Mouse (Mus musculus): Measurements from ENCODE around the gene Habp2. TPM values are rescaled to one million over a fixed set of nuclear protein-coding genes. Genes with fewer than 3 reads are reported as not detected.

Habp2 gene
- polyA plus RNA-seq, 2 experiments: 38.0 to 42.4 TPM

DNA sequence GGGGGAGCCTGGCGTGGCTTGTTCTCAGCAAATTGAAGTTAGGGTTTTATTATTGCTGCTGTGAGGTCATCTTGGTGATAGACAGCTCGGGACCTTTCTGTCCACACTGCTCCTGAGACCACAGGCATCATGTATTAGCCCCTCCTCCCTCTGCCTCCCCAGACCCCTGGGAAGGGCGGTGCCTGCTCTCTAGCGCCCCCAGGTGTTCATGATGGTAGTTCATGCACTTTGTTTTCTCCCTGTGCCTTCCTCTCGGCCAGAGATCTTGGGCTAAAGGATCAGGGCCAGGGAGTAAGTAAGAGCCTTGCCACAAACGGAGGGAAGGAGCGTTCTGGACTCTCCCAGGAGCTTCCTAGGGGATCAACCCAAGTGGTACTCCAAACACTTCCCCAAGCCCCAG lies 32.2 kb upstream of the Habp2 start:
- no peaks in the 10 kb centered on the region for H3K4me1 ChIP-seq (replicated peaks; ENCODE audit: control insufficient read depth in 2 of 2, insufficient read depth in 2 of 2, low read length in 1 of 2)
- ATAC-seq (ENCODE audit: insufficient read depth) (no peak), DNase-seq (ENCODE audit: low read depth in 3 of 3, low spot score in 3 of 3) (no peak)
- no peaks in the 10 kb centered on the region for H3K36me3 ChIP-seq (replicated peaks; ENCODE audit: control insufficient read depth, insufficient read depth, low read depth)
- H3K4me2 ChIP-seq (ENCODE audit: low read depth): no peak overlapping the region
- no peak overlapping the region for H3K27ac ChIP-seq
- TF ChIP-seq EP300 (IDR thresholded peaks at IDR 0.05; ENCODE audit: low read depth) (no peak), CTCF (IDR thresholded peaks at IDR 0.05; ENCODE audit: low read depth) (peak; percentile 75)
- H3K9me3 ChIP-seq (ENCODE audit: control insufficient read depth, low read length): no peaks in the 10 kb centered on the region
- H3K4me3 ChIP-seq (ENCODE audit: insufficient read depth in 1 of 2, low read depth in 2 of 2, low read length in 2 of 2): no peak overlapping the region
- H3K27me3 ChIP-seq (ENCODE audit: control insufficient read depth, insufficient read depth, low read length): no peaks in the 10 kb centered on the region
- no peak overlapping the region for H3K9ac ChIP-seq (replicated peaks)
- WGBS (ENCODE audit: insufficient replicate concordance): 40% methylated on average over 7 of the region's 7 CpGs

DNA sequence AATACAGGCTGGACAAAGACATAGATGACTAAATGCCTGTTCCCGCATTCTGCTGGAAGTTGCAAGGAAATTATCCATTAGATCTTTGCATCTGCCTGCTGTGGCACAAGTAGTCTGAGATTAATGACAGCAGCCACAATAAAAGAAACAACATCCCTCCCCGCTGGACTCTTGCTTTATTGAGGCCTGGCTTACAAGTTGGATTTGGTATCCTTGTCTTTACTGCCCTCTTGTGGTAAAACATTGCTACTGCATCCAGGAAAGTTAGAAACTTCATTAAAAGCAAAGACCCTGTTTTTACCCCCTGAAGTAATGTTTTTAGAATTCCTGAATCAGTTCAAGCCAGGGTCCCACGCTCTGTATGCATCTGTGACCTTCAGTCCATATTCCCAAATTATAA lies 31.4 kb upstream of the Habp2 start:
- peak; percentile 80 for TF ChIP-seq CTCF (IDR thresholded peaks at IDR 0.05; ENCODE audit: low read depth)
- TF ChIP-seq EP300 (IDR thresholded peaks at IDR 0.05; ENCODE audit: low read depth): no peak
- ATAC-seq (ENCODE audit: insufficient read depth): no peak
- no peaks in the 10 kb centered on the region for H3K36me3 ChIP-seq (replicated peaks; ENCODE audit: control insufficient read depth, insufficient read depth, low read depth)
- no peak overlapping the region for H3K27ac ChIP-seq
- no peaks in the 10 kb centered on the region for H3K9me3 ChIP-seq (ENCODE audit: control insufficient read depth, low read length)
- H3K4me2 ChIP-seq (ENCODE audit: low read depth): no peak overlapping the region
- H3K4me3 ChIP-seq (ENCODE audit: insufficient read depth in 1 of 2, low read depth in 2 of 2, low read length in 2 of 2): no peak overlapping the region
- DNase-seq (ENCODE audit: low read depth in 3 of 3, low spot score in 3 of 3): no peak
- H3K9ac ChIP-seq (replicated peaks): no peak overlapping the region
- no peaks in the 10 kb centered on the region for H3K27me3 ChIP-seq (ENCODE audit: control insufficient read depth, insufficient read depth, low read length)
- no peaks in the 10 kb centered on the region for H3K4me1 ChIP-seq (replicated peaks; ENCODE audit: control insufficient read depth in 2 of 2, insufficient read depth in 2 of 2, low read length in 1 of 2)
- WGBS (ENCODE audit: insufficient replicate concordance): 25% methylated on average over 3 of the region's 3 CpGs

DNA sequence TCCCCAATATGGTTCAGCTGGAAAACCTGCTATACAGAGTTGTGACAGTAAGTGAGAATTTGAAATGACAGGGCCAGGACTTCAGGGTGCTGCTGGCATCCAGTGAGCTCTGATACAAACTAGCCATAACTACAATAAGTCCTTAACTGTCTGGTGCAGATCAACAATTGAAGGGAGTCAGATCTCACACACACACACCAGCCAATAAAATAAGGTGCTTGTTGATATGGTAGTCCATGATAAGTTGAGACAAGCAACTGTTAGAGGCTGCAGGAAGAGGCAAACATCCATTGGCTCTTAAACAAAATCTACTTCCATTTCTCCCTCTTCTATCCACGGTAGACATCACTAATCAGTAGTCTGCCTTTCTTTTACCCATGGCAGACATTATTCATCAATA lies 30.7 kb upstream of the Habp2 start:
- Histone ChIP-seq H3K36me3 (replicated peaks; ENCODE audit: control insufficient read depth, insufficient read depth, low read depth) (no peaks in the 10 kb centered on the region), H3K4me2 (ENCODE audit: low read depth) (no peak overlapping the region), H3K27me3 (ENCODE audit: control insufficient read depth, insufficient read depth, low read length) (no peaks in the 10 kb centered on the region), H3K27ac (no peak overlapping the region), H3K4me3 (ENCODE audit: insufficient read depth in 1 of 2, low read depth in 2 of 2, low read length in 2 of 2) (no peak overlapping the region), H3K4me1 (replicated peaks; ENCODE audit: control insufficient read depth in 2 of 2, insufficient read depth in 2 of 2, low read length in 1 of 2) (no peaks in the 10 kb centered on the region), H3K9me3 (ENCODE audit: control insufficient read depth, low read length) (no peaks in the 10 kb centered on the region), H3K9ac (replicated peaks) (no peak overlapping the region)
- TF ChIP-seq EP300 (IDR thresholded peaks at IDR 0.05; ENCODE audit: low read depth) (no peak), CTCF (IDR thresholded peaks at IDR 0.05; ENCODE audit: low read depth) (no peak)
- whole genome bisulfite sequencing (ENCODE audit: insufficient replicate concordance): 12% methylated on average over 1 of the region's 1 CpGs
- DNase-seq (ENCODE audit: low read depth in 3 of 3, low spot score in 3 of 3) (no peak), ATAC-seq (ENCODE audit: insufficient read depth) (no peak)

GRCm38 (mm10) chr19:56256741-56257140 lies 30.2 kb upstream of the Habp2 start:
- no peaks in the 10 kb centered on the region for H3K36me3 ChIP-seq (replicated peaks; ENCODE audit: control insufficient read depth, insufficient read depth, low read depth)
- no peak overlapping the region for H3K4me2 ChIP-seq (ENCODE audit: low read depth)
- DNase-seq (ENCODE audit: low read depth in 3 of 3, low spot score in 3 of 3): no peak
- TF ChIP-seq CTCF (IDR thresholded peaks at IDR 0.05; ENCODE audit: low read depth) (no peak), EP300 (IDR thresholded peaks at IDR 0.05; ENCODE audit: low read depth) (no peak)
- H3K9ac ChIP-seq (replicated peaks): no peak overlapping the region
- H3K27ac ChIP-seq: no peak overlapping the region
- no peaks in the 10 kb centered on the region for H3K4me1 ChIP-seq (replicated peaks; ENCODE audit: control insufficient read depth in 2 of 2, insufficient read depth in 2 of 2, low read length in 1 of 2)
- H3K27me3 ChIP-seq (ENCODE audit: control insufficient read depth, insufficient read depth, low read length): no peaks in the 10 kb centered on the region
- no peak overlapping the region for H3K4me3 ChIP-seq (ENCODE audit: insufficient read depth in 1 of 2, low read depth in 2 of 2, low read length in 2 of 2)
- H3K9me3 ChIP-seq (ENCODE audit: control insufficient read depth, low read length): no peaks in the 10 kb centered on the region
- ATAC-seq (ENCODE audit: insufficient read depth): no peak
- WGBS (ENCODE audit: insufficient replicate concordance): no CpG with 5 or more reads among the region's 1 CpGs

DNA sequence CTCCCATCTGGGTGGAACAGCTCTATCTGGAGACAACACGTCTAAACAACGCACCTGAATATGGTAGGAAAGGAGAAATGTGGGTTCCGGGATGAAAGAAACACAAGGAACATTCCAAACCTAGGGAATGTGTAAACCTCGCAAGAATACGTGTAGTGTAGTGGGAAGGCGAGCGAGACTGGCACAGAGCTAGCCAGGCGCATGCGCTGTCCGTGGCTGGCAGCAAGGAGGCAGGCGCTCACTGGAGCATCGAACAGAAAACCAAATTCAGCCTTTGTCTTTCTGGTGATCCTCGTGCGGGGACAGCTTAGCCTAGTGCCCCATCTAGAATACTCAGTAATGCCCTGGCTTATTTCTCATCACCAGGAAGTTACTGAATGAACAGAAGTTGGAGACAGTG lies 23.2 kb upstream of the Habp2 start:
- no peak overlapping the region for H3K4me3 ChIP-seq (ENCODE audit: insufficient read depth in 1 of 2, low read depth in 2 of 2, low read length in 2 of 2)
- DNase-seq (ENCODE audit: low read depth in 3 of 3, low spot score in 3 of 3) (no peak), ATAC-seq (ENCODE audit: insufficient read depth) (no peak)
- H3K27ac ChIP-seq: no peak overlapping the region
- no peaks in the 10 kb centered on the region for H3K36me3 ChIP-seq (replicated peaks; ENCODE audit: control insufficient read depth, insufficient read depth, low read depth)
- no peak overlapping the region for H3K9ac ChIP-seq (replicated peaks)
- H3K9me3 ChIP-seq (ENCODE audit: control insufficient read depth, low read length): no peaks in the 10 kb centered on the region
- WGBS (ENCODE audit: insufficient replicate concordance): 58% methylated on average over 14 of the region's 14 CpGs
- H3K27me3 ChIP-seq (ENCODE audit: control insufficient read depth, insufficient read depth, low read length): no peaks in the 10 kb centered on the region
- no peak overlapping the region for H3K4me2 ChIP-seq (ENCODE audit: low read depth)
- H3K4me1 ChIP-seq (replicated peaks; ENCODE audit: control insufficient read depth in 2 of 2, insufficient read depth in 2 of 2, low read length in 1 of 2): peaks cover 0 to 6% of the 10 kb centered on the region in 2 experiments; a peak in 1 of 4 replicates
- TF ChIP-seq CTCF (IDR thresholded peaks at IDR 0.05; ENCODE audit: low read depth) (no peak), EP300 (IDR thresholded peaks at IDR 0.05; ENCODE audit: low read depth) (no peak)
